ENCODE assay signal across 9 mouse cellular contexts in genomic region chr11:57778349-57778748, GRCm38 (mm10). TPM values are rescaled to one million over a fixed set of nuclear protein-coding genes. Genes with fewer than 3 reads are reported as not detected.
DNase-seq lines count a peak whose midpoint lies in the region; ATAC-seq lines count a peak whose summit lies in the region.
"Had no signal": no experiment of that assay in that cellular context is flagged by ENCODE, and none has a peak within 500 bp of the region (broad histone marks: within the 10 kb centered on the region; RNA-seq: fewer than 3 reads in every experiment).

No protein-coding gene starts in this region.

- H3K9ac ChIP-seq in hindbrain, embryonic 12.5 days = peak overlapping the region; percentile 3; the same call in 1 of the 2 replicates
- 0 out of 2 replicates have a peak overlapping the region, but pooled peaks have one; percentile 25 for H3K9ac ChIP-seq in limb, embryonic 13.5 days
- H3K9ac ChIP-seq: limb, embryonic 15.5 days had no signal

- intact Hi-C loops in heart, postnatal 25 days (cut with DNase I) = loop anchor here (1.0 kb wide), 2 partner anchors 161 to 229 kb away; no protein-coding TSS in a partner anchor

- H3K36me3 ChIP-seq in heart, embryonic 10.5 days = peaks cover 11% of the 10 kb centered on the region; the same call in 1 of the 2 replicates
- H3K36me3 ChIP-seq in hindbrain, embryonic 12.5 days = peaks cover 9% of the 10 kb centered on the region; the same call in 1 of the 2 replicates
- peaks cover 15% of the 10 kb centered on the region for H3K36me3 ChIP-seq in limb, embryonic 13.5 days

- no peak for DNase-seq in heart, embryonic 10.5 days (ENCODE audit: low spot score)
- DNase-seq in heart, postnatal 25 days (ENCODE audit: low spot score) = no peak
- peak; percentile 79 for DNase-seq in WW6 (ENCODE audit: low read depth, low spot score)
- DNase-seq in embryo, embryonic 11.5 days (ENCODE audit: low read depth, low spot score) = peak; percentile 67
- peak; percentile 79 for DNase-seq in thymus, postnatal 0 days (ENCODE audit: low spot score)

- no peak overlapping the region for H3K4me2 ChIP-seq in hindbrain, embryonic 12.5 days (replicated peaks)
- H3K4me2 ChIP-seq in limb, embryonic 13.5 days (replicated peaks) = no peak overlapping the region
- H3K4me2 ChIP-seq: limb, embryonic 15.5 days had no signal

- H3K9me3 ChIP-seq in heart, embryonic 10.5 days = no peaks in the 10 kb centered on the region
- no peaks in the 10 kb centered on the region for H3K9me3 ChIP-seq in hindbrain, embryonic 12.5 days (replicated peaks)
- H3K9me3 ChIP-seq in limb, embryonic 13.5 days = no peaks in the 10 kb centered on the region
- H3K9me3 ChIP-seq: limb, embryonic 15.5 days had no signal

- 14% methylated on average over 5 of the region's 5 CpGs for WGBS in heart, embryonic 10.5 days
- 23% methylated on average over 5 of the region's 5 CpGs for WGBS in hindbrain, embryonic 12.5 days
- 19% methylated on average over 5 of the region's 5 CpGs for WGBS in limb, embryonic 13.5 days

- H3K27ac ChIP-seq in heart, embryonic 10.5 days = 0 out of 2 replicates have a peak overlapping the region, but pooled peaks have one; percentile 45
- H3K27ac ChIP-seq in hindbrain, embryonic 12.5 days = no peak overlapping the region
- 0 out of 2 replicates have a peak overlapping the region, but pooled peaks have one; percentile 3 for H3K27ac ChIP-seq in limb, embryonic 13.5 days
- H3K27ac ChIP-seq: limb, embryonic 15.5 days had no signal

- H3K4me1 ChIP-seq in heart, embryonic 10.5 days = peaks cover 25% of the 10 kb centered on the region
- peaks cover 38% of the 10 kb centered on the region for H3K4me1 ChIP-seq in hindbrain, embryonic 12.5 days
- peaks cover 30% of the 10 kb centered on the region for H3K4me1 ChIP-seq in limb, embryonic 13.5 days

- ATAC-seq in hindbrain, embryonic 12.5 days (ENCODE audit: low FRiP score) = no peak
- ATAC-seq in limb, embryonic 13.5 days (ENCODE audit: low FRiP score, low read depth) = peak; percentile 72
- peak; percentile 58; the same call in 1 of the 2 replicates for ATAC-seq in monocyte, adult 5-6 weeks (replicated peaks; ENCODE audit: insufficient number of reproducible peaks, low FRiP score, low TSS enrichment, poor library complexity, severe bottlenecking)

- no peak overlapping the region for H3K4me3 ChIP-seq in heart, embryonic 10.5 days
- no peak overlapping the region for H3K4me3 ChIP-seq in hindbrain, embryonic 12.5 days
- no peak overlapping the region for H3K4me3 ChIP-seq in limb, embryonic 13.5 days
- H3K4me3 ChIP-seq: limb, embryonic 15.5 days had no signal

- H3K27me3 ChIP-seq in heart, embryonic 10.5 days (ENCODE audit: insufficient read depth, poor library complexity, severe bottlenecking) = peaks cover 10% of the 10 kb centered on the region
- H3K27me3 ChIP-seq in hindbrain, embryonic 12.5 days = peaks cover 11% of the 10 kb centered on the region; the same call in 1 of the 2 replicates
- 0 out of 2 replicates have a peak, but pooled peaks cover 5% of the 10 kb centered on the region for H3K27me3 ChIP-seq in limb, embryonic 13.5 days
- H3K27me3 ChIP-seq: limb, embryonic 15.5 days had no signal

RNA-seq across cellular contexts. Expression of gene Sap30l, which starts 23.1 kb away (rescaled TPM):
- 8.8 and 12.2 TPM in 2 replicates for polyA plus RNA-seq in heart, embryonic 10.5 days (2016; fragmentation: Nextera tagmentation; extraction: Ambion mirVana)
- 10 to 100 TPM; 37.2 to 40.7 TPM for total RNA-seq in heart, postnatal 25 days (2021)
- 18.6 and 20.8 TPM in 2 replicates for polyA plus RNA-seq in hindbrain, embryonic 12.5 days (2016; fragmentation: Nextera tagmentation; extraction: Ambion mirVana)
- 11.0 and 12.2 TPM in 2 replicates for polyA plus RNA-seq in limb, embryonic 13.5 days (2015; fragmentation: Nextera tagmentation; extraction: Ambion mirVana)
- total RNA-seq in monocyte, adult 5-6 weeks (2017) = 24.3 to 39.7 TPM (median 38.7 TPM) in 3 replicates
- 15.6 and 21.3 TPM in 2 replicates for polyA plus RNA-seq in thymus, postnatal 0 days (2015; fragmentation: Nextera tagmentation; extraction: Ambion mirVana)

RNA-seq across cellular contexts. Expression of gene Hand1, which starts 54.3 kb away (rescaled TPM):
- polyA plus RNA-seq in heart, embryonic 10.5 days (2016; fragmentation: Nextera tagmentation; extraction: Ambion mirVana) = 95.3 and 106 TPM in 2 replicates
- not detected for total RNA-seq in heart, postnatal 25 days (2021)
- 0.25 and 0.32 TPM in 2 replicates for polyA plus RNA-seq in hindbrain, embryonic 12.5 days (2016; fragmentation: Nextera tagmentation; extraction: Ambion mirVana)
- polyA plus RNA-seq in limb, embryonic 13.5 days (2015; fragmentation: Nextera tagmentation; extraction: Ambion mirVana) = 2.7 and 3.1 TPM in 2 replicates
- total RNA-seq in monocyte, adult 5-6 weeks (2017) = not detected in 3 replicates
- 0.46 and 0.57 TPM in 2 replicates for polyA plus RNA-seq in thymus, postnatal 0 days (2015; fragmentation: Nextera tagmentation; extraction: Ambion mirVana)

Comparison
In these comparisons a context has a peak if more than half of its experiments do, and no peak if none do; other contexts are left out.
1. DNase-seq: peak in WW6 (single experiment), embryo, embryonic 11.5 days (single experiment) and thymus, postnatal 0 days (single experiment); none in heart, embryonic 10.5 days (single experiment) and heart, postnatal 25 days (single experiment).
2. RNA of gene Hand1, which starts 54.3 kb away (polyA plus RNA-seq): 95.3 to 106 TPM in heart, embryonic 10.5 days; 2.7 to 3.1 TPM in limb, embryonic 13.5 days, 0.46 to 0.57 TPM in thymus, postnatal 0 days and 0.25 to 0.32 TPM in hindbrain, embryonic 12.5 days; every median in the first group is over 10 times any median in the second.